Mouse (Mus musculus) limb, embryonic 11.5 days (tissue): Measurements from ENCODE around the gene Gm11020. TPM values are rescaled to one million over a fixed set of nuclear protein-coding genes. Genes with fewer than 3 reads are reported as not detected.
A peak's percentile ranks its signal among the peaks of the same experiment; 100 is the strongest.

Experiments used
- ATAC-seq: fragments of 200-750 bp; cut with Nextera tagmentation; 2 replicates; pipeline ENCODE4 v1.8.0; 2017; ENCODE audit warnings: low read depth; ENCODE audit not compliant: insufficient number of reproducible peaks, low FRiP score, low TSS enrichment
- DNase-seq: peaks from one replicate; pipeline ENCODE4 v3.0.0-alpha.2; 2015; ENCODE audit warnings: low spot score
- H3K27ac ChIP-seq: fragments of 300-500 bp; sonication (generic); replicated peaks from 2 replicates; pipeline ENCODE4 v1.5.1; 2014; ENCODE audit warnings: low read depth, mild to moderate bottlenecking, low read length
- H3K27me3 ChIP-seq: fragments of 300-500 bp; sonication (generic); 2 replicates; pipeline ENCODE4 v1.6.1; 2014; ENCODE audit warnings: mild to moderate bottlenecking, low read length, mixed read lengths; ENCODE audit not compliant: control insufficient read depth, insufficient read depth
- H3K36me3 ChIP-seq: fragments of 300-500 bp; sonication (generic); 2 replicates; pipeline ENCODE4 v1.6.1; 2014; ENCODE audit warnings: mild to moderate bottlenecking, low read length, moderate library complexity, mixed read lengths; ENCODE audit not compliant: control insufficient read depth, insufficient read depth
- H3K4me1 ChIP-seq: fragments of 300-500 bp; sonication (generic); 2 replicates; pipeline ENCODE4 v1.6.1; 2014; ENCODE audit warnings: low read length, mixed read lengths; ENCODE audit not compliant: control insufficient read depth, insufficient read depth
- H3K4me2 ChIP-seq: fragments of 300-500 bp; sonication (generic); 2 replicates; pipeline ENCODE4 v1.6.1; 2014; ENCODE audit warnings: low read depth, mild to moderate bottlenecking, moderate library complexity; ENCODE audit not compliant: severe bottlenecking
- H3K4me3 ChIP-seq: fragments of 300-500 bp; sonication (generic); 2 replicates; pipeline ENCODE4 v1.5.1; 2014; ENCODE audit warnings: low read depth, low read length
- H3K9ac ChIP-seq: fragments of 300-500 bp; sonication (generic); 2 replicates; pipeline ENCODE4 v1.6.1; 2014; ENCODE audit warnings: mild to moderate bottlenecking, low read length
- H3K9me3 ChIP-seq: fragments of 300-500 bp; sonication (generic); 2 replicates; pipeline ENCODE4 v1.6.1; 2016; ENCODE audit warnings: low read length; ENCODE audit not compliant: control insufficient read depth
- WGBS: fragments of 180-500 bp; shearing (Covaris S2); extraction: QIAGEN DNeasy Blood & Tissue Kit; methylation state at CpG from one replicate; pipeline ENCODE4 v1.1.7; 2014; 5-methylcytosine and 5-hydroxymethylcytosine counted together
- polyA plus RNA-seq: library from polyadenylated mRNA; unstranded; fragments of >200 nt; fragmentation: Nextera tagmentation; extraction: Ambion mirVana; gene quantifications from 2 replicates; pipeline ENCODE4 v1.2.1, GENCODE M21; 2014

The Gm11020 gene
- polyA plus RNA-seq, 1 experiment from 2014 or later: not detected

GRCm38 (mm10) chr8:104339229-104339982 is 18.0 kb downstream of the Gm11020 start, which contains the start of gene Cmtm3:
Gene Cmtm3 (plus strand): TSS chr8:104339410.
- Histone ChIP-seq H3K4me2 (peak within 1 kb of the TSS; percentile 65), H3K4me3 (peak within 1 kb of the TSS; percentile 60), H3K27me3 (no peaks in the 10 kb centered on the region), H3K4me1 (no peaks in the 10 kb centered on the region; the same call in 1 of the 2 replicates), H3K9ac (peak within 1 kb of the TSS; percentile 88), H3K27ac (no peak within 1 kb of the TSS), H3K36me3 (no peaks in the 10 kb centered on the region), H3K9me3 (no peaks in the 10 kb centered on the region)
- no peak for ATAC-seq
- peak; percentile 23 for DNase-seq
- 19% methylated on average over 17 of the region's 18 CpGs for WGBS

GRCm38 (mm10) chr8:104339983-104340232 is 18.5 kb downstream of the Gm11020 start:
- Histone ChIP-seq H3K27me3 (no peaks in the 10 kb centered on the region), H3K4me2 (peak overlapping the region; percentile 65), H3K27ac (no peak overlapping the region), H3K4me1 (no peaks in the 10 kb centered on the region; the same call in 1 of the 2 replicates), H3K4me3 (peak overlapping the region; percentile 60), H3K9ac (peak overlapping the region; percentile 88; the same call in 1 of the 2 replicates), H3K9me3 (no peaks in the 10 kb centered on the region), H3K36me3 (no peaks in the 10 kb centered on the region)
- WGBS: 2% methylated on average over 6 of the region's 6 CpGs
- no peak for DNase-seq
- peak; percentile 4; the same call in 1 of the 2 replicates for ATAC-seq

DNA sequence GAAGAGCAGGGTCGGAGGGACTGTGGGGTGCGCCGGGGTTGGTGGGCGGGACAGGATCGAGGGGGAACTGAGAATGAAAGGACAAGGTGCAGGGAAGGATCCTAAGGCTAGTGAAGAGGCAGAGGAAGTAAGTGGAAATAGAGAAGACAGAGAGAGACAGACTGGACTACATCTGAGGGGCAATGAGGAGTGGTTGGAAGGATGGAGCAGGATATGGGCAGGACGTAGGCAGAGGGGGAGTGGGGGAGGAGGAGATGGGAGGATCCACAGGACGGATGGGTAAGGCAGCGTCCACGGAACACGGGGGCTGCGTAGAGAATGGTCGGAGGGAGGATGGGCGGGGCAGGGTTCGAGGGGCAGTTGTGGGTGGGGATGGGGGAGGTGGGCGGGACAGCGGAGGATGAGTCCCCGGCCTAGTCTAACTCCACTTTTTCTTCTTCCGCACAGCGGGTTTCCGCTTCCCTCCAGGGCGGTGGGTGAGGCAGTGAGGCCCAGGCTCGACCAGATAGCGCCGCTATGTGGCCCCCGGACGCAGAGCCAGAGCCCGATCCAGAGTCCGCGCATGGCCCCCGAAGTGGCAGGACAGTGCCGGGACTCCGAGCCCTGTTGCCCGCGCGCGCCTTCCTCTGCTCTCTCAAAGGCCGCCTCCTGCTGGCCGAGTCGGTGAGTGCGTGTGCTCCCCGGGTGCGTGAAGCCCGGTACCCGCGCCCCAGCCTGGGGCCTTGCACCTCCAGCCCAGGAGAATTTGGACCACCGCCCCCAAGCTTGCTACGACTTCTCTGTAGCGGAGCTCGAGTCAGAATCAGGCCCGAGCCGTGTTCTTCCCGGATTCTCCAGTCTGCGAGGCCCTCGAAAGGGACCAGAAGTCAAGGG is 19.1 kb downstream of the Gm11020 start:
- ATAC-seq: peak; percentile 62
- no peak overlapping the region for H3K27ac ChIP-seq

GRCm38 (mm10) chr8:104341106-104341561 is 19.8 kb downstream of the Gm11020 start:
- Histone ChIP-seq H3K4me2 (peak overlapping the region; percentile 65), H3K4me3 (peak overlapping the region; percentile 60), H3K27ac (no peak overlapping the region), H3K36me3 (no peaks in the 10 kb centered on the region), H3K4me1 (no peaks in the 10 kb centered on the region; the same call in 1 of the 2 replicates), H3K9ac (peak overlapping the region; percentile 88), H3K27me3 (no peaks in the 10 kb centered on the region), H3K9me3 (no peaks in the 10 kb centered on the region)
- peak; percentile 52; the same call in 1 of the 2 replicates for ATAC-seq
- under 1% methylated on average over 24 of the region's 24 CpGs for WGBS
- DNase-seq: peak; percentile 69

More for the DNA sequence above, 19.1 kb downstream of the Gm11020 start:
- peak overlapping the region; percentile 65 for H3K4me2 ChIP-seq
- H3K27me3 ChIP-seq: no peaks in the 10 kb centered on the region
- DNase-seq: peak; percentile 85
- WGBS: under 1% methylated on average over 44 of the region's 54 CpGs
- peak overlapping the region; percentile 88 for H3K9ac ChIP-seq
- H3K4me1 ChIP-seq: no peaks in the 10 kb centered on the region; the same call in 1 of the 2 replicates
- H3K4me3 ChIP-seq: peak overlapping the region; percentile 60
- no peaks in the 10 kb centered on the region for H3K36me3 ChIP-seq
- H3K9me3 ChIP-seq: no peaks in the 10 kb centered on the region

DNA sequence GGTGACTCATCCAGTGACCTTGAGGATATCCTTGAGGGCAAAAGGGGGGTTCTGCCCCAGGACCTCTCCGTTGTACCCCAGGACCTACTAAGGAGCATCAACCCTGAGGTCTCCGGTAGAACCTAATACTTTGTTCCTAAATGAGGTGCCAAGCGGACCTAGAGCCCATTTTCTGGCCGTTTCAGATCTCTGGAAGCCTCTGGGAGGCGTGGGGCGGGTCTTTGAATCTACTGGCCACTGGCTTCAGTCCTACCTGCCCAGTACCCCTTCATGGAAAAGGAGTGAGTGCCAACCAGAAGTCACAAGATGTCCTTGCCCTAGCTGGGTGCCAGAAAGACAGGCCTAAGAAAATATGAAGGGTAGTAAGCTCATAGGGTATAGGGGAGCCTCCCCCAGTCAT is 20.3 kb downstream of the Gm11020 start:
- H3K27me3 ChIP-seq: no peaks in the 10 kb centered on the region
- peak overlapping the region; percentile 65 for H3K4me2 ChIP-seq
- no peak overlapping the region for H3K4me3 ChIP-seq
- H3K36me3 ChIP-seq: no peaks in the 10 kb centered on the region
- H3K4me1 ChIP-seq: no peaks in the 10 kb centered on the region; the same call in 1 of the 2 replicates
- H3K27ac ChIP-seq: no peak overlapping the region
- no peak for ATAC-seq
- 45% methylated on average over 6 of the region's 6 CpGs for WGBS
- 0 out of 2 replicates have a peak overlapping the region, but pooled peaks have one; percentile 17 for H3K9ac ChIP-seq
- no peak for DNase-seq
- no peaks in the 10 kb centered on the region for H3K9me3 ChIP-seq

GRCm38 (mm10) chr8:104342426-104342825 is 21.1 kb downstream of the Gm11020 start:
- no peak overlapping the region for H3K27ac ChIP-seq
- no peak for DNase-seq
- no peak overlapping the region for H3K4me2 ChIP-seq
- no peaks in the 10 kb centered on the region for H3K36me3 ChIP-seq
- H3K4me1 ChIP-seq: no peaks in the 10 kb centered on the region; the same call in 1 of the 2 replicates
- ATAC-seq: no peak
- no peaks in the 10 kb centered on the region for H3K9me3 ChIP-seq
- H3K4me3 ChIP-seq: no peak overlapping the region
- no peaks in the 10 kb centered on the region for H3K27me3 ChIP-seq
- WGBS: 84% methylated on average over 5 of the region's 5 CpGs
- no peak overlapping the region for H3K9ac ChIP-seq

- Histone ChIP-seq H3K4me2 (no peak overlapping the region), H3K9ac (no peak overlapping the region), H3K27ac (no peak overlapping the region), H3K36me3 (0 out of 2 replicates have a peak, but pooled peaks cover under 1% of the 10 kb centered on the region), H3K9me3 (no peaks in the 10 kb centered on the region), H3K27me3 (no peaks in the 10 kb centered on the region), H3K4me1 (no peaks in the 10 kb centered on the region; the same call in 1 of the 2 replicates), H3K4me3 (no peak overlapping the region)
- peak; percentile 58; the same call in 1 of the 2 replicates for ATAC-seq
- peak; percentile 93 for DNase-seq
- WGBS: 14% methylated on average over 7 of the region's 7 CpGs
Observed at GRCm38 (mm10) chr8:104343957-104344356, 22.6 kb downstream of the Gm11020 start.

DNA sequence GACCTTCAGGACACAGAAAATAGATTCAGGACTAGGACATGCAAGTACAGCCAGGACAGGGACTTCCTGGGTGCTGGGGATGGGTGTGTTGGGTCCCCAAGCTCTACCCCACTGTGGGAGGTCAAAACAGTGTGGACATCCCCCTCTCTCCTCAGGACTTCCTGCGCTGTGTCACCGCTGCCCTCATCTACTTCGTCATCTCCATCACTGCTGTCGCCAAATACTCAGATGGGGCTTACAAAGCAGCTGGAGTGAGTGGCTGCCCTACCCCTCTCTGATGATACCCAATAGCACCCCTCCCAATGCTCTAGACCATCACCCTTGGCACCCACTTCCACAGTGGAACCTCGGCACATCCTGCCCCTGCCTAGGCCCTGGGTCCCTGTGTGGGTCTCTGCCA is 23.3 kb downstream of the Gm11020 start:
- H3K36me3 ChIP-seq: 0 out of 2 replicates have a peak, but pooled peaks cover 2% of the 10 kb centered on the region
- H3K27ac ChIP-seq: no peak overlapping the region
- WGBS: 95% methylated on average over 5 of the region's 5 CpGs

More for the DNA sequence above, 23.3 kb downstream of the Gm11020 start:
- H3K4me3 ChIP-seq: no peak overlapping the region
- ATAC-seq: no peak
- H3K4me2 ChIP-seq: no peak overlapping the region
- DNase-seq: no peak
- no peaks in the 10 kb centered on the region; the same call in 1 of the 2 replicates for H3K4me1 ChIP-seq
- no peak overlapping the region for H3K9ac ChIP-seq
- no peaks in the 10 kb centered on the region for H3K27me3 ChIP-seq
- no peaks in the 10 kb centered on the region for H3K9me3 ChIP-seq
